Mouse (Mus musculus): ENCODE results near the gene Klhl8. TPM values are rescaled to one million over a fixed set of nuclear protein-coding genes. Genes with fewer than 3 reads are reported as not detected.

Klhl8 gene
- total and polyA plus RNA-seq, 3 experiments, result 5.6 to 6.2 TPM; not detected in 1

DNA sequence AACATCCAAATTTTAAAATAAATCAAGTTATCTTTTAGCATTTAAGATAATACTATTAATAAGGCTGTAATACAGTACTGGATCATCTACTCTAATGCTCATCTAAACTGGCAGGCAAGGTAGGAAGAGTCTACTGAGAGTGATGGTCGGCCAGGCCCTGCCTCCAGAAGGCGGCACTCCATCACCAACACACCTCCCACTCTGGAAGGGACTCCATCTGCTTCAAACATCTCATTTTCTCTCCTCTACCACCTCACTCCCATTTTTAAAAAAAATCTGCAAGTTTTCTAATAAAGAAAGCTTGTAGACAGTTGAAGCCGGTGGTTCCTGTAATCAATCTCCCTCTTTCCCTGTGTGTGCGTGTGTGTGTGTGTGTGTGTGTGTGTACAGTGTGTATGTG lies 3.2 kb downstream of the Klhl8 start:
- H3K27me3 ChIP-seq (ENCODE audit: control insufficient read depth in 1 of 2, insufficient read depth in 2 of 2, low read length in 2 of 2), result no peaks in the 10 kb centered on the region; a peak in 1 of 4 replicates
- no peak overlapping the region for H3K27ac ChIP-seq (ENCODE audit: control insufficient read depth, low read depth, low read length)
- peaks cover 3 to 5% of the 10 kb centered on the region in 2 experiments for H3K4me1 ChIP-seq (ENCODE audit: control insufficient read depth in 1 of 2, insufficient read depth in 2 of 2, low read length in 2 of 2)
- H3K36me3 ChIP-seq (ENCODE audit: control insufficient read depth in 1 of 2, insufficient read depth in 2 of 2, low read length in 2 of 2), result peaks cover 0 to 7% of the 10 kb centered on the region in 2 experiments; a peak in 2 of 4 replicates
- H3K4me3 ChIP-seq (ENCODE audit: control insufficient read depth in 1 of 2, insufficient read depth in 1 of 2, low read depth in 2 of 2, low read length in 2 of 2), result no peak overlapping the region
- no peak for DNase-seq (ENCODE audit: low read depth, low spot score)
- H3K79me2 ChIP-seq (ENCODE audit: control insufficient read depth, insufficient read depth, low read length, poor library complexity), result peaks cover 6% of the 10 kb centered on the region; the same call in 1 of the 2 replicates
- H3K9ac ChIP-seq (ENCODE audit: control insufficient read depth, low read depth, low read length, poor library complexity, severe bottlenecking), result no peak overlapping the region
- no peaks in the 10 kb centered on the region for H3K9me3 ChIP-seq (replicated peaks; ENCODE audit: insufficient read depth, low read length)
- TF ChIP-seq POLR2AphosphoS5 (IDR thresholded peaks at IDR 0.05; ENCODE audit: borderline replicate concordance, low read depth, low read length), result no peak
- no peak for TF ChIP-seq SMC3 (IDR thresholded peaks at IDR 0.05; ENCODE audit: low read depth, low read length)
- TF ChIP-seq EP300 (IDR thresholded peaks at IDR 0.05; ENCODE audit: low read depth in 1 of 2, low read length in 2 of 2), result no peak
- no peak for TF ChIP-seq NRF1 (IDR thresholded peaks at IDR 0.05; ENCODE audit: insufficient read depth, low read depth, low read length, poor library complexity, severe bottlenecking)
- TF ChIP-seq USF2 (IDR thresholded peaks at IDR 0.05; ENCODE audit: borderline replicate concordance in 1 of 2, insufficient read depth in 1 of 2, low read depth in 1 of 2, low read length in 2 of 2), result no peak
- TF ChIP-seq MYC (IDR thresholded peaks at IDR 0.05; ENCODE audit: low read depth, low read length), result no peak
- TF ChIP-seq TBP (IDR thresholded peaks at IDR 0.05; ENCODE audit: low read depth, low read length), result no peak
- TF ChIP-seq SIN3A (IDR thresholded peaks at IDR 0.05; ENCODE audit: low read length), result no peak
- TF ChIP-seq MEF2A (IDR thresholded peaks at IDR 0.05; ENCODE audit: extremely low read depth, insufficient replicate concordance, low read depth, low read length, poor library complexity, severe bottlenecking), result no peak
- TF ChIP-seq MXI1 (IDR thresholded peaks at IDR 0.05; ENCODE audit: low read depth, low read length), result no peak
- no peak for TF ChIP-seq ZMIZ1 (IDR thresholded peaks at IDR 0.05; ENCODE audit: low read depth, low read length)
- TF ChIP-seq ETS1 (IDR thresholded peaks at IDR 0.05; ENCODE audit: low read depth, low read length), result no peak
- TF ChIP-seq GATA1 (IDR thresholded peaks at IDR 0.05; ENCODE audit: low read depth, low read length), result no peak
- no peak for TF ChIP-seq RCOR1 (IDR thresholded peaks at IDR 0.05; ENCODE audit: low read depth, low read length)
- TF ChIP-seq CTCF (IDR thresholded peaks at IDR 0.05 in 2 of 3, conservative IDR thresholded peaks at IDR 0.05 in 1 of 3; ENCODE audit: control insufficient read depth in 1 of 3, insufficient read depth in 1 of 3, low read depth in 2 of 3, low read length in 3 of 3, poor library complexity in 1 of 3, severe bottlenecking in 1 of 3), result no peak
- no peak for TF ChIP-seq KAT2A (conservative IDR thresholded peaks at IDR 0.05; ENCODE audit: low read depth, low read length)

DNA sequence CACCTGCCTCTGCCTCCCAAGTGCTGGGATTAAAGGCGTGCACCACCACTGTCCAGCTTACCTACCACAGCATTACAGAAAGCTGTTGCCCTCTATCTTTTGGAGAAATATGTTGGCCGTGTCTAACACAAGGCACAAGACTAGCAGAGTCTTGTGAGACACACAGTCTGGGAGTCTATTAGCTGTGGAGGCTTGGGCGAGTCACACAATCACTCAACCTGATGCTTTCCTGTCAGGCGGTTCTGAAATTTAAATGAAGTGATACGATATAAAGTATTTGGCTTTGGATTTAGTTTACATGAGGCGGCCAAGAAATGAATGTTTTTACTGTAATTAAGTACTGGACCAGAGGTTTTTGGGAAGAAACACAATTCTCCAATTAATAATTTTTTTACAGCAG lies 4.9 kb downstream of the Klhl8 start:
- H3K4me1 ChIP-seq (ENCODE audit: control insufficient read depth in 1 of 2, insufficient read depth in 2 of 2, low read length in 2 of 2), result peaks cover 0 to under 1% of the 10 kb centered on the region in 2 experiments; a peak in 2 of 4 replicates
- H3K9me3 ChIP-seq (replicated peaks; ENCODE audit: insufficient read depth, low read length), result no peaks in the 10 kb centered on the region
- H3K27me3 ChIP-seq (ENCODE audit: control insufficient read depth in 1 of 2, insufficient read depth in 2 of 2, low read length in 2 of 2), result no peaks in the 10 kb centered on the region; a peak in 1 of 4 replicates
- H3K79me2 ChIP-seq (ENCODE audit: control insufficient read depth, insufficient read depth, low read length, poor library complexity), result peaks cover 6% of the 10 kb centered on the region; the same call in 1 of the 2 replicates
- no peak for TF ChIP-seq GATA1 (IDR thresholded peaks at IDR 0.05; ENCODE audit: low read depth, low read length)
- TF ChIP-seq MYC (IDR thresholded peaks at IDR 0.05; ENCODE audit: low read depth, low read length), result no peak
- TF ChIP-seq NRF1 (IDR thresholded peaks at IDR 0.05; ENCODE audit: insufficient read depth, low read depth, low read length, poor library complexity, severe bottlenecking), result no peak
- no peak for TF ChIP-seq MAZ (IDR thresholded peaks at IDR 0.05; ENCODE audit: low read depth, low read length)
- no peak for TF ChIP-seq TAL1 (IDR thresholded peaks at IDR 0.05; ENCODE audit: low read length)
- TF ChIP-seq POLR2AphosphoS5 (IDR thresholded peaks at IDR 0.05; ENCODE audit: borderline replicate concordance, low read depth, low read length), result no peak
- TF ChIP-seq RAD21 (IDR thresholded peaks at IDR 0.05; ENCODE audit: low read depth, low read length), result no peak
- no peak for TF ChIP-seq UBTF (IDR thresholded peaks at IDR 0.05; ENCODE audit: borderline replicate concordance, insufficient read depth, low read depth, low read length)
- TF ChIP-seq KAT2A (conservative IDR thresholded peaks at IDR 0.05; ENCODE audit: low read depth, low read length), result no peak
- TF ChIP-seq SIN3A (IDR thresholded peaks at IDR 0.05; ENCODE audit: low read length), result no peak
- H3K36me3 ChIP-seq (ENCODE audit: control insufficient read depth in 1 of 2, insufficient read depth in 2 of 2, low read length in 2 of 2), result peaks cover 0 to 2% of the 10 kb centered on the region in 2 experiments; a peak in 2 of 4 replicates
- H3K27ac ChIP-seq (ENCODE audit: control insufficient read depth, low read depth, low read length), result no peak overlapping the region
- no peak overlapping the region for H3K4me3 ChIP-seq (ENCODE audit: control insufficient read depth in 1 of 2, insufficient read depth in 1 of 2, low read depth in 2 of 2, low read length in 2 of 2)
- no peak overlapping the region for H3K9ac ChIP-seq (ENCODE audit: control insufficient read depth, low read depth, low read length, poor library complexity, severe bottlenecking)
- no peak for DNase-seq (ENCODE audit: low read depth, low spot score)
